Mouse (Mus musculus): Measurements from ENCODE around the gene Nop53. TPM values are rescaled to one million over a fixed set of nuclear protein-coding genes. Genes with fewer than 3 reads are reported as not detected.
A peak's percentile ranks its signal among the peaks of the same experiment; 100 is the strongest.
"Not testable (repeated sequence)": the region's sequence is repeated elsewhere in the genome, so short reads cannot be mapped to it uniquely, and the experiment has no call there.

The Nop53 gene
- polyA plus RNA-seq, 1 experiment, result 119 TPM

DNA sequence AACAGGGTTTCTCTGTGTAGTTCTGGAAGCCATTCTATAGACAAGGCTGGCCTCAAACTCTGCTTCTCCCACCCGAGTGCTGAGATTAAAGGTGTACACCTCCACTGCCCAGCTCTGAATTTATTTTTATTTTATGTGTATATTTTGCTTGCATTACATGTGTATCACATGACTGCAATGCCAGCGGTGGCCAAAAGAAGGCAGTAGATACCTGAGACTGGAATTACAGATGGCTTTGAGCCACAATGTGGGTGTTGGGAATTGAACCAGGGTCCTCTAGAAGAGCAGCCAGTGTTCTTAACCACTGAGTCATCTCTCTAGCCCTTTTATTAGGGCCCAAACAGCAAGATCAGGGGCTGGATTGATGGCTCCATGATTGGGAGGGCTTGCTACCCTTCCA, 15.3 kb downstream of the Nop53 start:
- DNase-seq, result no peak
- Histone ChIP-seq H3K4me1 (ENCODE audit: control insufficient read depth, insufficient read depth, low read length) (0 out of 2 replicates have a peak, but pooled peaks cover 3% of the 10 kb centered on the region), H3K4me3 (replicated peaks; ENCODE audit: extremely low read depth, low read depth, low read length) (no peak overlapping the region)
- TF ChIP-seq POLR2A (IDR thresholded peaks at IDR 0.05; ENCODE audit: borderline replicate concordance, extremely low read depth, low read depth, low read length), result no peak
- TF ChIP-seq CTCF (IDR thresholded peaks at IDR 0.05; ENCODE audit: insufficient read depth, low read length), result no peak
- WGBS, result 64% methylated on average over 2 of the region's 2 CpGs

DNA sequence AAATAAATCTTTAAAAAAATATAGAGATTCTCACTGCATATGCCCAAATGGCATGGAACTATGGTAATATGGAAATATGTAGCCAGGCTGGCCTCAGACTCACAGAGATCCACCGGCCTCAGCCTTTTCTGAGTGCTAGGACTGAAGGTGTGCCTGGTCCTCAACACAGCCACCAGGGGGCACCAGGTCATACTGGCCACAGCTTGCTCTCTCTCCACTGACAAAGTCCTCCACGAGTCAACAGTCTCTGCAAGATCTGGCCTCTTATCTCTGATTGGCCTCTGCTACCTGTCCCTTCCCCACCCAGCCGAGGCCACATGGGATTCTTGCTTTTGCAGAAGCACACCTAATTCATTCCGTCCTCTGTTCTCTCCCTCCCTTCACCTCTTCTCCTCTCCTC, 16.0 kb downstream of the Nop53 start:
- TF ChIP-seq CTCF (IDR thresholded peaks at IDR 0.05; ENCODE audit: insufficient read depth, low read length), result peak; percentile 96
- no peak for TF ChIP-seq POLR2A (IDR thresholded peaks at IDR 0.05; ENCODE audit: borderline replicate concordance, extremely low read depth, low read depth, low read length)
- peak; percentile 72 for DNase-seq
- 17% methylated on average over 4 of the region's 4 CpGs for WGBS
- no peak overlapping the region for H3K4me3 ChIP-seq (replicated peaks; ENCODE audit: extremely low read depth, low read depth, low read length)
- H3K4me1 ChIP-seq (ENCODE audit: control insufficient read depth, insufficient read depth, low read length), result 0 out of 2 replicates have a peak, but pooled peaks cover 3% of the 10 kb centered on the region

DNA sequence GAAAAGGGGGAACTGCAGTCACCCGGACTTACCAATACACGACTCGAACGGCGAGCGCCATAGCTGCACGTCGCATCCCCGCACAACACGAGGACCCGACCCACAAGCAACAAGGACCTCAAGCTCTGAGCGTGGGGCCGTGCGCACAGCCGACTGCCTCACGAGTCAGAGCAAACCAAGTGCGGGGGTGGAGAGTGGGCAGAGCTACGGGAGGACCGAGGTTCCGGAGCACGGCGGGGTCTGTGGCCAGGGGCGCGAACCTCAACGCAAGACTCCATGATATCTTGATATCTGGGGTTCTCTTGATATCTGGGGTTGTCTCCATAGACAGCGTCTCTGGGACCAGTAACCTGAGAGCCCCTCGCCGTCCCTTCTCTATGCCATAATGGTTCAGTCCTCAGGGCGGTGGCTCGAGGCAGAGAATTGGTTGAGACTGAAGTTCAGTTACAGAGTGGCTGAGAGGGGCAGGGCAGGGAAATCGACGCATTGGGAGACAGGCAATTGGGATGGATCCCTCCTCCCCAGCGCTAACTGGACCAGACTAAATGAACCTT, 23.6 kb downstream of the Nop53 start, which contains the start of gene Selenow:
Selenow (minus strand) TSS at position 183 of the 554 bp plus-strand sequence.
- WGBS, result under 1% methylated on average over 33 of the region's 33 CpGs
- Histone ChIP-seq H3K4me1 (ENCODE audit: control insufficient read depth, insufficient read depth, low read length) (no peaks in the 10 kb centered on the region), H3K4me3 (replicated peaks; ENCODE audit: extremely low read depth, low read depth, low read length) (peak within 1 kb of the TSS; percentile 83)
- TF ChIP-seq CTCF (IDR thresholded peaks at IDR 0.05; ENCODE audit: insufficient read depth, low read length), result no peak
- TF ChIP-seq POLR2A (IDR thresholded peaks at IDR 0.05; ENCODE audit: borderline replicate concordance, extremely low read depth, low read depth, low read length), result peak; percentile 95; the same call in 1 of the 2 replicates
- peak; percentile 90 for DNase-seq

DNA sequence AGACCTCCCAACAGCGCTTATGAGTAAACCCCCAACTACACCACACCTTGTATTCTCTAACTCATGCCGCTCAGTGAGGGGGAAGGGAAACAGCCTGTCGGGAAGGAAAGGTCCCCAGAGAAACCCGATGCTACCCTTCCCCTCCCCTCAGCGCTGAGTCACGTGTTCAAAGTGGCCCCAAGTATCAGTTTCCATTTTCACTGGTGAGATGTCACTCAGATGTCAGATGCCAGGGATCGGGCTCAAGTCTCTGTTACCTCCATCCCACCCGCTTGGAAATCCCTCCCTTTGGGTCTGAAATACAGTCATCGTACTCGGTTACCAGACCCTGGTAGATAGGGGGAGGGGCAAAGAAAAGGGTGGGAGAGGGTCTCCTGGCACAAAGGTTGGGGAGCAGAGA, 24.1 kb downstream of the Nop53 start:
- WGBS, result under 1% methylated on average over 10 of the region's 10 CpGs
- peak overlapping the region; percentile 83 for H3K4me3 ChIP-seq (replicated peaks; ENCODE audit: extremely low read depth, low read depth, low read length)
- no peak for DNase-seq
- H3K4me1 ChIP-seq (ENCODE audit: control insufficient read depth, insufficient read depth, low read length), result no peaks in the 10 kb centered on the region
- no peak for TF ChIP-seq POLR2A (IDR thresholded peaks at IDR 0.05; ENCODE audit: borderline replicate concordance, extremely low read depth, low read depth, low read length)
- TF ChIP-seq CTCF (IDR thresholded peaks at IDR 0.05; ENCODE audit: insufficient read depth, low read length), result no peak

DNA sequence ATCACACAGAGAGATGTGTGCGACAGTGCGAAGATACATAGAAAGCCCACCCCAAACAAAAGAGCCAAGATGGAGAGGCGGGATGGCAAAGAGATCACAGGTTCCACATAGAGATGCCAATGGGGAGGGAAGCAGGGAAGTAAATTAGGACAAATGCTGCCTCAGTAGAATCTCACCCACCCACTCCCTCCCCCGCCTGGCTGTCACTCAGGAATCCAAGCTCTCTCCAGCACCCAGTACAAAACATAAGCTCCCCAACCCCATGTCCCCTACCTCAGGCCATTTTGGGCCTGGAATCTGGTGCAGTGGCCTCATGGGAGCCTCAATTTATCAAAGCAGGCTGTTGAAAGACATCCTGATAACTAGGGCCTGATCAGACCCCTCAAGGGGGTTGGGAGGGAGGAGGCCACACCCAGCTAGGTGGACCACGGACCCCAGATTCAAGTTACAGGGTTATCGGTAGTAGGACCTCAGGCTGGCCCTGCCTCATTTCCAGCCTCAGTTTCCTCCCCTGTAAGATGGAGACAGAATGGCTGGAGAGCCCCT, 25.2 kb downstream of the Nop53 start:
- TF ChIP-seq CTCF (IDR thresholded peaks at IDR 0.05; ENCODE audit: insufficient read depth, low read length), result no peak
- TF ChIP-seq POLR2A (IDR thresholded peaks at IDR 0.05; ENCODE audit: borderline replicate concordance, extremely low read depth, low read depth, low read length), result no peak

DNA sequence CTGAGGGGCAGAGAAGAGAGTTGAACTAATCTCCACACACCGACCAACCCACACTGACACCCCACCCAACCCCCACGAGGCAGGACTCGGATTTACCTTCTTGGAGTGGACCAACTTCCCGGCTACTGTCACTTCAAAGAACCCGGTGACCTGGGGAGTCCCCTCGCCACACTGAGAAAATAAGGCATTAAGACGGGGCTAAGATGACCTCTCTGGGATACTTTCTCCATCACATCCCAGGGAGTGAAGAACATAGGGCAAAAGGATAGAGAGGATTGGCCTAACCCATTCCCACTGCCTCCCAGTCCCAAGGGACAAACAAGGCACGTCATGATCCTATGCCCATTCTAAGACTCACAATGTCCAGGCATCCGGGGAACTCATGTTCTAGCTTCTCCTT, 25.9 kb downstream of the Nop53 start:
- H3K4me3 ChIP-seq (replicated peaks; ENCODE audit: extremely low read depth, low read depth, low read length), result no peak overlapping the region
- H3K4me1 ChIP-seq (ENCODE audit: control insufficient read depth, insufficient read depth, low read length), result no peaks in the 10 kb centered on the region
- no peak for DNase-seq
- TF ChIP-seq POLR2A (IDR thresholded peaks at IDR 0.05; ENCODE audit: borderline replicate concordance, extremely low read depth, low read depth, low read length), result no peak
- TF ChIP-seq CTCF (IDR thresholded peaks at IDR 0.05; ENCODE audit: insufficient read depth, low read length), result no peak
- WGBS, result 84% methylated on average over 9 of the region's 9 CpGs

More for the DNA sequence above, 25.2 kb downstream of the Nop53 start:
- DNase-seq, result no peak
- no peak overlapping the region for H3K4me3 ChIP-seq (replicated peaks; ENCODE audit: extremely low read depth, low read depth, low read length)
- 75% methylated on average over 6 of the region's 6 CpGs for WGBS
- H3K4me1 ChIP-seq (ENCODE audit: control insufficient read depth, insufficient read depth, low read length), result no peaks in the 10 kb centered on the region

DNA sequence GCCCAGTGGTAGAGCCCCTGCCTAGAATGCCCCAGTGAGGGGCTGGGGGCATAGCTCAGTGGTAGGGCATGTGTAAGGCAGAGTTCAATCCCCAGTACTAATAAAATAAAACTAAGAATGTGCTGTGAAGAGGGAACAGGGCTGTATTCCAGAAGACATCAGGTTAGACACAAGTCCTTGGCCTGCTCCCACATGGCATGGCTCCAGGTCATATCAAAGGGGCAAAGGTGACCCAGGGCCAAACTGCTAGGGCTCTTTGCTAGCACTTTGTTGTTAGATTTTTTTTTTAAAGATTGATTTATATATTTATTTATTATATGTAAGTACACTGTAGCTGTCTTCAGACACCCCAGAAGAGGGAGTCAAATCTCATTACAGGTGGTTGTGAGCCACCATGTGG, 27.5 kb downstream of the Nop53 start:
- TF ChIP-seq CTCF (IDR thresholded peaks at IDR 0.05; ENCODE audit: insufficient read depth, low read length) (no peak), POLR2A (IDR thresholded peaks at IDR 0.05; ENCODE audit: borderline replicate concordance, extremely low read depth, low read depth, low read length) (no peak)
- Histone ChIP-seq H3K4me1 (ENCODE audit: control insufficient read depth, insufficient read depth, low read length) (no peaks in the 10 kb centered on the region), H3K4me3 (replicated peaks; ENCODE audit: extremely low read depth, low read depth, low read length) (no peak overlapping the region)
- DNase-seq, result no peak

DNA sequence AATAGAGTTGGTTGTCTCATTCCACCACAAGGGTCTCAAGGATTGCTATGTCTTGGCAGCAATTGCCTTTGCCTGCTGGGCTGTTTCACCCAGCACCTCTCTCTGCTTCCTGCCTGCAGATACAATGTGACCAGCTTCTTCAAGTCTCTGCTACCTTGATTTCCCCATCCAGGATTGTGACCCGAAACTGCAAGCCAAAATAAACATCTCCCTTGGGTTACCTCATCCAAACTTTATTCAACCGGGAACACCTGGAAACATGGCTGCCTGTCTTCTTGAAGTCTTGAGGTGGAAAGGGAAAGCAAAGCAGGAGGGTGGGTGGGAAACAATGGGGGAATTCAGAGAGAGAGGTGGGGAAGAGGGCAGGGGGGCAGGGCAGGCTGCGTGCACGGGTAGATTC, 28.9 kb downstream of the Nop53 start:
- no peak for TF ChIP-seq CTCF (IDR thresholded peaks at IDR 0.05; ENCODE audit: insufficient read depth, low read length)
- TF ChIP-seq POLR2A (IDR thresholded peaks at IDR 0.05; ENCODE audit: borderline replicate concordance, extremely low read depth, low read depth, low read length), result no peak
- no peak for DNase-seq
- 65% methylated on average over 4 of the region's 4 CpGs for WGBS
- no peak overlapping the region for H3K4me3 ChIP-seq (replicated peaks; ENCODE audit: extremely low read depth, low read depth, low read length)
- H3K4me1 ChIP-seq (ENCODE audit: control insufficient read depth, insufficient read depth, low read length), result no peaks in the 10 kb centered on the region

DNA sequence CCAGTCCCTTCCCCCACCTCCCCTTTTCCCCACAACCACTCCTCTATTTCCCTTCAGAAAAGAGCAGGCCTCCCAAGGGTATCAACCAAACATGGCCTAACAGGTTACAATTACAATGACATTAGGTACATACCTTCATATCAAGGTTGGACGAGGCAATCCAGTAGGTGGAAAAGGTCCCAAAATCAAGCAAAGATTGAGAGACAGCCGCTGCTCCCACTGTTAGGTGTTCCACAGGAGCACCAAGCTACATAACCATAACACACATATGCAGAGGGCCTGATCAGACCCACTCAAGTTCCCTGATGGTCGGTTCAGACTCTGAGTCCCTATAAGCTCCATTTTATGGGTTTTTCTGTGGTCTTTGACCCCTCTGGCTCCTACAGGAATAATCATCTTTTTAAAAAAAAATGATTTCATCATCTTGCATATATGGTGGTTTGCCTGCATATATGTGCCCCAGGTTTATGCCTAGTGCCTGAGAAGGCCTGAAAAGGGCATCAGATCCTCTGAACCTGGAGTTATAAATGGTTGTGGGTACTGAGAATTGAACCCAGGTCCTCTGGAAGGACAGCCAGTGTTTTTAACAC, 29.6 kb downstream of the Nop53 start:
- Histone ChIP-seq H3K4me3 (replicated peaks; ENCODE audit: extremely low read depth, low read depth, low read length) (no peak overlapping the region), H3K4me1 (ENCODE audit: control insufficient read depth, insufficient read depth, low read length) (no peaks in the 10 kb centered on the region)
- 84% methylated on average over 3 of the region's 3 CpGs for WGBS
- DNase-seq, result no peak
- no peak for TF ChIP-seq POLR2A (IDR thresholded peaks at IDR 0.05; ENCODE audit: borderline replicate concordance, extremely low read depth, low read depth, low read length)
- no peak for TF ChIP-seq CTCF (IDR thresholded peaks at IDR 0.05; ENCODE audit: insufficient read depth, low read length)

DNA sequence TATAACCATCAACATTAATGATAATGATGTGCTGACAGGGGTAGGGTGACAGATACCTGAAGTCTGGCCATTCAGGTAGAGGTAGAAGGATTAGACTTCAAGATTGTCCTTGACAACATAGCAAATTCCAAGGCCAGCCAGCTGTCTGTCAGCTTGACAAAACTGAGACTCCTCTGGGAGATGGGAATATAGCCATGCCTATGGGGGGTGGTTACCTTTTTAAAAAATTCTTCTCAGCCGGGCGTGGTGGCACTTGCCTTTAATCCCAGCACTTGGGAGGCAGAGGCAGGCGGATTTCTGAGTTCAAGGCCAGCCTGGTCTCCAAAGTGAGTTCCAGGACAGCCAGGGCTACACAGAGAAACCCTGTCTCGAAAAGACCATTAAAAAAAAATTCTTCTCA, 30.2 kb downstream of the Nop53 start:
- DNase-seq; H3K4me3 ChIP-seq (replicated peaks; ENCODE audit: extremely low read depth, low read depth, low read length); H3K4me1 ChIP-seq (ENCODE audit: control insufficient read depth, insufficient read depth, low read length): not testable (repeated sequence)
- WGBS, result 93% methylated on average over 4 of the region's 4 CpGs

All from lung, adult 2 months (tissue).